Mouse (Mus musculus) ES-E14 (cell line): ENCODE data around the gene Cacna1i.
A peak's percentile ranks its signal among the peaks of the same experiment; 100 is the strongest.

ENCODE experiments used
- CHD2 ChIP-seq: IDR thresholded peaks from 2 replicates; pipeline ENCODE4 v1.6.1; 2014; ENCODE audit warnings: mild to moderate bottlenecking, low read depth, low read length, inconsistent platforms
- MAFK ChIP-seq: IDR thresholded peaks from 2 replicates; pipeline ENCODE4 v1.6.1; 2014; ENCODE audit warnings: mild to moderate bottlenecking, low read depth, low read length, inconsistent platforms; ENCODE audit not compliant: insufficient read depth
- ZC3H11A ChIP-seq: IDR thresholded peaks from 2 replicates; pipeline ENCODE4 v1.6.1; 2012; ENCODE audit warnings: low read depth, mild to moderate bottlenecking, inconsistent platforms, low read length, borderline replicate concordance

DNA sequence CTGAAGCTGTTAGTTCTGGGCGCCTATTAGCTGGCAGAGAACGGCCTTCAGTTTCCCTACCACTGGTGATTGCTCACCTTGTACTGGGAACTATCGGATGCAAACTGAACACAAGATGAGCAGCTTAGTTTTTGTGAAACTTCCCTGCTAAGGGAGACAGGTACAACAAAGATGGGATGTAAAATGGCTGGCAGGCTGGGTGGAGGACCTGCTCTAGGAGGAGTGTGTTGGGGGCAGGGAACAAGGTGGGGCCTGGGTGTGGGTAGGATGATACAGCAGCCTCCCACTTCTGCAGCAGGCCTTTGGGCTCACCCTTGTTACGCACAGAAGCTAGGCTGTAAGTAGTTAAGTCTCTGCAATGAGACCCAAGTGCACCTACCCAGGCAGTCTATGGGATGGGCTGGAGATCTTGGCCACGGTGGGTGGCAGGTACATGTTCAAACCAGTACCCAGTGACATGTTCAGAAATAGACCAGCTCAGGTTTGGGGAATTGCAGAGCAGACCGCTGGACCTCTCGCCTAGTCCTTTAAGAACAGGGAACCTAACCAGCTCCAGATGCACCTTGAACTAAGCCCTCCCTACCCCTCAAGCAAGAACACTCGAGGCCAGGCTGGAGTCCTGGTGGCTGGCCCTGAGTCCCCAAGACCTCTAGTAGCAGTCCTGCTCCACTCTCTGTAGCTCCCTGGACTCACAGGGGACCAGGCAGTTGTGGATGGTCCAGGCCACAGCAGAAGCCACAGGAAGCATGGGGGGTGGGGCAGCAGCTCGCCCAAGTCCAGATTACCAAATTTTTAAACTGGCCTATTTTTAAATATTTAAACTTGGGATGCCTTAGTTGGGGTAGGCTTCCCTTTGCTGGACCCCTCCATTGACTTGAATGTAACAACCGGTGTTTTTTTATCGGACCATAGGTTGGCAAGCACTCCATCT is 28.5 kb upstream of the Cacna1i start:
- TF ChIP-seq CHD2, result peak; percentile 18
- TF ChIP-seq MAFK, result no peak
- no peak for TF ChIP-seq ZC3H11A
